Mouse (Mus musculus) spleen, adult 2 months (tissue): ENCODE measurements around the gene Tmem204.

Source experiments
- CTCF ChIP-seq: fragments of 200-500 bp; IDR thresholded peaks from 2 replicates; pipeline ENCODE4 v1.5.1; 2011; ENCODE audit warnings: mild to moderate bottlenecking, inconsistent platforms; ENCODE audit not compliant: insufficient read depth, insufficient read length, insufficient replicate concordance; ENCODE audit errors: extremely low read depth
- POLR2A ChIP-seq: fragments of 200-500 bp; IDR thresholded peaks from 2 replicates; pipeline ENCODE4 v1.6.1; 2011; ENCODE audit warnings: low read depth, low read length, inconsistent platforms

GRCm38 (mm10) chr17:25053274-25053673 is 30.1 kb downstream of the Tmem204 start:
- TF ChIP-seq POLR2A (no peak), CTCF (no peak)
